Mouse (Mus musculus) mammary gland, adult 2 months (tissue): ENCODE measurements around the gene Wipi1. TPM values are rescaled to one million over a fixed set of nuclear protein-coding genes. Genes with fewer than 3 reads are reported as not detected.

ENCODE experiments used
- polyA plus RNA-seq: library from polyadenylated mRNA; depleted of rRNA; stranded (reverse); fragments of >200 nt; gene quantifications from 2 replicates; pipeline ENCODE4 v1.2.3, GENCODE M21; 2012; ENCODE audit warnings: low replicate concordance; rRNA removed

Wipi1 gene
- polyA plus RNA-seq: 17.8 and 28.1 TPM in 2 replicates

DNA sequence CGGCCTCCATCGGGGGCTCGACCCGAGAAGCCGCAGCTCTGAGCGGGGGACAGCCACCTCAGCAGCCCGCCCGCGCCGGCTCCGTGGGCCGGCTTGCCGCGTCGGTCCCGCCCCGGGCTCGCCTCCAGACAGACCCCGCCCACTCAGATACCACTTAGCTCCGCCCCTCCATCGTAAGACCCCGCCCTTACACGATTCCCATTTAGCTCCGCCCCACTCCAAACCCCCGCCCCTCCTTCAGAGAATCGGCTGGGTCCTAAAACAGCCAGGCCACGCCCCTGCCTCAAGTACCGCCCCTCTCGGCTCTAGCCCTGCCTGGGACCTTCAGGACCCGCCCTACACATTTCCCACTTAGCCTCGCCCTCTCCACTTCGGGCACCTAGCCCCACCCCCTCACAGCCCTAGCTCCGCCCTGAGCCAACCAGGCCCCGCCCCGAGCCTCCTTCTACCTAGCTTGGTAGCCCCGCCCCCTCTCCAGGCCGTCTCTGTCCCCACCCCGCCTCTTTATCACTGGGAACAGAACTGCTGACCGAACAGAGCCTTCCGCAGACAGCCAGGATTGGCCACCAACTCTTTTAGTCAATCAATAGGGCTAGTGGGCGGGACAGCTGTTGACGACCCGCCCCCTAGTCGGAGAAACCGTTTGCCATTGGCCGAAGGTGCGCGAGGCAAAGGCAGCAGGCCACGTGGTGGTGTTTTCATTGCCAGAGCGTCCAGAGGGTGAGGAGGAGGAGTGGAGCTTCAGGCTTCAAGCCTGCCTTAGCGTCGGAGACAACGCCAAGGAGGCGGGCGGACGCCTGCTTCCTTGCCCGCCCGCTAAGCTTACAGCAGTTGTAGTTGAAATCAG lies at the start of gene Wipi1:
Wipi1 (minus strand) TSS at position 665 of the 847 bp plus-strand sequence.

DNA sequence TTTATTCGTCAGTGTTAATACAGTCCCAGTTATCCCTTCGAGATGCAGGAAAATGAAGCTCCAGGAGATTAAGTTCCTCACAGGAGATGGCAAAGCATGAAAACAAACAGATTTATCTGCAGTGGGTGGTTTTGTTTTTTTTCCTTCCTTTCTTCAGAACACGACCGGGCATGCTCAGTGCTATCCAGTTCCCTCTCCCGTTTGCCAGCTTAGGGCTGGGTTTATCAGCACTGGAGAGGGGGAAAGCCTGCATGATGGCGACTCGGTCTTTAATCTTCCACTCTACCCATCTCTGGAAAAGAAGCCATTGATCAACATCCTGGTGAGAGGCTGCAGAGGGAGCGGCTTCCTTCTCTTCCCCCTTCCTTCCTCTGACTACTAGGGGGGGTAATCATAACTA lies 37.4 kb upstream of the Wipi1 start, which contains the start of gene Prkar1a:
Prkar1a (plus strand) TSS at position 200 of the 400 bp plus-strand sequence.

Other genes with a start within 250 kb of the Wipi1 start
- gene Gna13, start 249.1 kb downstream of the Wipi1 start, polyA plus RNA-seq: 28.3 and 38.5 TPM in 2 replicates
- not detected in 2 replicates for gene 9930022D16Rik, start 198.1 kb downstream of the Wipi1 start, polyA plus RNA-seq
- gene Amz2, start 186.0 kb downstream of the Wipi1 start, polyA plus RNA-seq: 27.7 and 81.3 TPM in 2 replicates
- gene Arsg, start 138.6 kb downstream of the Wipi1 start, polyA plus RNA-seq: 3.9 and 6.8 TPM in 2 replicates
- 2.3 and 2.6 TPM in 2 replicates for gene Slc16a6, start 138.4 kb downstream of the Wipi1 start, polyA plus RNA-seq
- 82.8 and 102 TPM in 2 replicates for gene Prkar1a, start 37.4 kb upstream of the Wipi1 start, polyA plus RNA-seq
- gene Fam20a, start 110.3 kb upstream of the Wipi1 start, polyA plus RNA-seq: 15.6 and 18.3 TPM in 2 replicates
- gene 1700012B07Rik, start 216.1 kb upstream of the Wipi1 start, polyA plus RNA-seq: not detected in 2 replicates